Mouse (Mus musculus): ENCODE measurements around the gene Gm21915. TPM values are rescaled to one million over a fixed set of nuclear protein-coding genes. Genes with fewer than 3 reads are reported as not detected.
A peak's percentile ranks its signal among the peaks of the same experiment; 100 is the strongest.

Gene Gm21915
- polyA plus RNA-seq, 1 experiment = not detected

DNA sequence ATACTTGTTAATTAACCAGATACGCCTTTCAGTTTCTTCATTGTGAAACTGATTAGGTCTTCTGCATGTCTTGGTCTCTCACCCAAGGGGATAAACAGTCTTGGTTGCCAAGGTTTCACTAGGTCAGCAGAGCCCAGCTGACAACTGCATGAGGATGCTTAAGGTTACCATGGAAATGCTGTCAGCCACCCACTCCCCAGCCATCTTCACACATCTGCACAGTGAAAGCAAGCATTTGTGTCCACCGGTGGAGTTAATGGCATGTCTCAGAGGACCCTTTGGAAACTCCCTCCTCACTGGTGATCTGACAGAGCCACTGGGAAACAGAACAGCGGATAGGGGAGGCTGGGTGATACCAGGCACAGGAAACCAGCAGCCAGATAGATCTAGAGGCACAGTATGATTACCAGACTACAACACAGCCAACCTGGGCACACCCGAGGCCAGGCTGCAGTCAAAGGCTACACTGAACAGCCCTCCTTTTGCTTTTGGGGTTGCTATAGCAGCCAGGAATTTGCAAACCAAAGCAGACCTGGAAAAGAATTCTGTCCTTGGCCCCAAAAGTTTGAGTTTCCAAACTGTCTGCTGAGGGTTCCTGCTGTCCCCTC lies 1.0 kb downstream of the Gm21915 start:
- no peaks in the 10 kb centered on the region for H3K79me2 ChIP-seq (ENCODE audit: control insufficient read depth, insufficient read depth)
- no peak overlapping the region for H3ac ChIP-seq (ENCODE audit: control insufficient read depth, insufficient read length, low read depth)
- H3K36me3 ChIP-seq (ENCODE audit: control insufficient read depth, insufficient read depth) = no peaks in the 10 kb centered on the region
- H3K27me3 ChIP-seq (ENCODE audit: control insufficient read depth, insufficient read depth, insufficient read length) = no peaks in the 10 kb centered on the region
- no peaks in the 10 kb centered on the region for H3K79me3 ChIP-seq (ENCODE audit: low read depth)
- TF ChIP-seq FOSL1 (IDR thresholded peaks at IDR 0.05; ENCODE audit: insufficient read depth, low read length, poor library complexity, severe bottlenecking) (no peak), USF1 (IDR thresholded peaks at IDR 0.05; ENCODE audit: low read depth) (no peak), MAX (IDR thresholded peaks at IDR 0.05) (no peak), MYOD1 (IDR thresholded peaks at IDR 0.05; ENCODE audit: control insufficient read depth, insufficient read length, low read depth) (no peak), MYOG (IDR thresholded peaks at IDR 0.05; ENCODE audit: control insufficient read depth, extremely low read depth, insufficient read length) (no peak), CTCF (IDR thresholded peaks at IDR 0.05; ENCODE audit: control insufficient read depth, insufficient read depth, insufficient read length) (no peak), CEBPB (IDR thresholded peaks at IDR 0.05; ENCODE audit: low read depth) (no peak)
- no peak overlapping the region for H3K4me3 ChIP-seq (ENCODE audit: insufficient read depth, poor library complexity, severe bottlenecking)

DNA sequence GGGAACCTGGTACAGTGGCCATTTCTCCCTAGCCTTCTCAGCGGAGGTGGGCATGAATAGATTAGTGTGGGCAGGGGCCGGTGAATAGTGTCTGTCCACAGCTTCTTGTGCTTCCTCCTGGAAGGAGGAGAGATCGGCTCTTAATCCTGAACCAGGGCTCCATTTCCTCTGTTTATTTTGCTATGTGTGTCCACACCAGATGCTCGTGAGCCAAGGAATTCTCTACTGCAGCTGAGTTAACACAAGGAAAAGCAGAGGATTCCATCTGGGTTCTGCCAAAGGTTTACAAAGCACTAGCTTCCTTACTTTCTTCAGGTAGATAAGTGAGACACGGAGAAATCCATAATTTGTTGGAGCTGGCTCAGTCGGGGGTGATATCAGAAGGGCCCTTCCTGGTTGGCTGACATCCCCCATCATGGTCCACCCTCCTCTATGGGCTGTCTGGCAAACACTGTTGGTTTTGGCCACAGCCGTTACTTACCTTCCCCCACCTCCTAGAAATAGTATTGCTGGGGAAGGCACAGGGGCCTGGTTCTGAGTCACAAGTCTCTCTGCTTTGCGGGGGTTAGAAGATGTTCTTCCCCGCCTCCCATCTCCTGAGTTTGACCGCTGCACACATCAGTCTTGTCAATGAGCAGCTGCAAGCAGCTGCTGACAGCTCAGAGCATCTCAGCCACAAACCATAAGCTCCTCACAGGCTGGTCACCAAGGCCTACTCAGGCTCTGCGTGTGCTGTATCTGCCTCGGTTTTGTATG lies 5.0 kb downstream of the Gm21915 start:
- Histone ChIP-seq H3K4me3 (ENCODE audit: insufficient read depth, poor library complexity, severe bottlenecking) (no peak overlapping the region), H3ac (ENCODE audit: control insufficient read depth, insufficient read length, low read depth) (no peak overlapping the region), H3K79me3 (ENCODE audit: low read depth) (no peaks in the 10 kb centered on the region), H3K27me3 (ENCODE audit: control insufficient read depth, insufficient read depth, insufficient read length) (no peaks in the 10 kb centered on the region), H3K79me2 (ENCODE audit: control insufficient read depth, insufficient read depth) (no peaks in the 10 kb centered on the region), H3K36me3 (ENCODE audit: control insufficient read depth, insufficient read depth) (no peaks in the 10 kb centered on the region)
- peak; percentile 98 for TF ChIP-seq MYOD1 (IDR thresholded peaks at IDR 0.05; ENCODE audit: control insufficient read depth, insufficient read length, low read depth)
- no peak for TF ChIP-seq USF1 (IDR thresholded peaks at IDR 0.05; ENCODE audit: low read depth)

DNA sequence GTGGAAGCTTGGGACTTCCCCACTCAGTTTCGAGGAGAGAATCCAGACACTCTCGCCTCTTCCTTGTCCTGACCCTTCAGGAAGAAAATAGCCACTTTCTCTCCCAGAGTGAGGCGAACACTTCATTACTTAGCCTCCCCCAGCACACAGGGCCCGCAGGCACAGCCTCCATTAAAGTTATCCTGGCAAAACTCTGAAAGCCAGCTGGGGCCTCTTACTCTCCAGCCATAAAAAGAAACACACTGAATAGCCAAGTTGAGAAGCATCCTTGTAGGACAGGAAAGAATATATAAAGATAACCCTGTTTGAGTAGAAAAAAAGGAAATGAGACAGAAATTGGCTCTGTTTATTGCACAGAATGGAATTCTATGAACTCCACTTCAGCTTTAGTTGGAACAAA lies 8.2 kb downstream of the Gm21915 start:
- TF ChIP-seq USF1 (IDR thresholded peaks at IDR 0.05; ENCODE audit: low read depth) (no peak), MAX (IDR thresholded peaks at IDR 0.05) (no peak), CTCF (IDR thresholded peaks at IDR 0.05; ENCODE audit: control insufficient read depth, insufficient read depth, insufficient read length) (no peak), FOSL1 (IDR thresholded peaks at IDR 0.05; ENCODE audit: insufficient read depth, low read length, poor library complexity, severe bottlenecking) (no peak), CEBPB (IDR thresholded peaks at IDR 0.05; ENCODE audit: low read depth) (no peak)
- H3K36me3 ChIP-seq (ENCODE audit: control insufficient read depth, insufficient read depth) = no peaks in the 10 kb centered on the region
- H3K4me3 ChIP-seq (ENCODE audit: insufficient read depth, poor library complexity, severe bottlenecking) = no peak overlapping the region
- H3ac ChIP-seq (ENCODE audit: control insufficient read depth, insufficient read length, low read depth) = no peak overlapping the region
- no peaks in the 10 kb centered on the region for H3K79me3 ChIP-seq (ENCODE audit: low read depth)
- no peaks in the 10 kb centered on the region for H3K79me2 ChIP-seq (ENCODE audit: control insufficient read depth, insufficient read depth)
- H3K27me3 ChIP-seq (ENCODE audit: control insufficient read depth, insufficient read depth, insufficient read length) = no peaks in the 10 kb centered on the region

DNA sequence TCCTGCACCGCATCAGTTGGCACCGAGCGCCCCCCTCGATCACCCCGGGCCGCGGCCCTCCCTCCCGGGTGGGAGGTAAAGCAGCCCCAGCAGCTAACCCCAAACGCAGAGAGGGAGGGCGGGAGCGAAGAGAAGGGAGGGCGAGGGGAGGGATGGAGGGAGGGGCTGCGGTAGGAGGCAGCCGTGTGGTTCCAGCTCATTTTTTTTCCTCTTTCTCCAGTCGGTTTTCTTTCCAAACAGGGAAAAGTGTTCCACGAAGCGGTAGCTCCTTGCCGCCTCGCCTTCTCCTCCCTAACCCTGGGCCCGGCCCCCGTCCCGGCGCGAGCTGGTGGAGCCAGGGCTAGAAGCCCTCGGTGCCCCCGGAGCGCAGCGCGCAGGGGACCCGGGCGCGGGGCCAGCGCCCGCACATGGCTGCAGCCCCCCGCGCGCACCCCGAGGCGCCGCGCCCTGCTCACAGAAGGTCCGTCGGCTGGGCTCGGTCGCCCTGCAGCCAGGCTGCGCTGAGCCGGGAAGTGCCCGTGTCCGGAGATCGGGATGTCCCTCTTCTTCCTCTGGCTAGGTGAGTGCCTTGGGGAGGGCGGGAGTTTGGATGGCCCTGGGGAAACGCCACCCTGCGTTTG lies 15.5 kb downstream of the Gm21915 start, which contains the start of gene Clmp:
TSS of gene Clmp (plus strand) at position 162 of the 620 bp plus-strand sequence.
- TF ChIP-seq CEBPB (IDR thresholded peaks at IDR 0.05; ENCODE audit: low read depth) = no peak
- Histone ChIP-seq H3K27me3 (ENCODE audit: control insufficient read depth, insufficient read depth, insufficient read length) (no peaks in the 10 kb centered on the region), H3K79me3 (ENCODE audit: low read depth) (peaks cover 2% of the 10 kb centered on the region), H3K36me3 (ENCODE audit: control insufficient read depth, insufficient read depth) (no peaks in the 10 kb centered on the region), H3K79me2 (ENCODE audit: control insufficient read depth, insufficient read depth) (peaks cover 24% of the 10 kb centered on the region), H3K4me3 (ENCODE audit: insufficient read depth, poor library complexity, severe bottlenecking) (peak within 1 kb of the TSS; percentile 50), H3ac (ENCODE audit: control insufficient read depth, insufficient read length, low read depth) (peak within 1 kb of the TSS; percentile 82)

DNA sequence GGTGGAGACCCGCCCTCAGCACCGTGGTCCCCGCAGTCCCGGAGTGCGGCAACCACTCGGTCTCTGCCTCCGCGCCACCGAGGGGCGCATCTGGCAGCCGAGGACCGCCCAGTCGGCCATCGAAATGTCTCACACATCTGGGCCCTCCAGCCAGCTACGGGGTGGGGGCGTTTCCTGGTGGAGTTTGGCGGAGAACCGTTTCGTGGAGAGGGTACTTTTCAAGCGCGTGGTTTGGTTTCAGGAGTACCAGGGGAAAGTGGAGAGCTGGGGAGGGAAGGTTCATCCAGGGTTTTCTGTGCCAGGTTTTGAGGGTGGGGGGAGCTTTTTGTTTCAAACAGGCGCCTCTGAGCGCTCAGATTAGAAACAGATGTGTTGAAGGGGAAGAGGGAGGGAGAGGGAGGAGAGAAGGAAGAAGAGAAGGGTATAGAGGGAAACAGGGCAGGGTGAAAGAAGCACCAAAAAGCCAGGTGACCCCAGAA lies 16.0 kb downstream of the Gm21915 start:
- Histone ChIP-seq H3K27me3 (ENCODE audit: control insufficient read depth, insufficient read depth, insufficient read length) (no peaks in the 10 kb centered on the region), H3K36me3 (ENCODE audit: control insufficient read depth, insufficient read depth) (no peaks in the 10 kb centered on the region), H3K4me3 (ENCODE audit: insufficient read depth, poor library complexity, severe bottlenecking) (peak overlapping the region; percentile 50), H3ac (ENCODE audit: control insufficient read depth, insufficient read length, low read depth) (peak overlapping the region; percentile 82), H3K79me3 (ENCODE audit: low read depth) (peaks cover 3% of the 10 kb centered on the region), H3K79me2 (ENCODE audit: control insufficient read depth, insufficient read depth) (peaks cover 24% of the 10 kb centered on the region)
- TF ChIP-seq CEBPB (IDR thresholded peaks at IDR 0.05; ENCODE audit: low read depth) (no peak), MYOD1 (IDR thresholded peaks at IDR 0.05; ENCODE audit: control insufficient read depth, insufficient read length, low read depth) (no peak), CTCF (IDR thresholded peaks at IDR 0.05; ENCODE audit: control insufficient read depth, insufficient read depth, insufficient read length) (no peak), MAX (IDR thresholded peaks at IDR 0.05) (no peak), MYOG (IDR thresholded peaks at IDR 0.05; ENCODE audit: control insufficient read depth, extremely low read depth, insufficient read length) (no peak)

DNA sequence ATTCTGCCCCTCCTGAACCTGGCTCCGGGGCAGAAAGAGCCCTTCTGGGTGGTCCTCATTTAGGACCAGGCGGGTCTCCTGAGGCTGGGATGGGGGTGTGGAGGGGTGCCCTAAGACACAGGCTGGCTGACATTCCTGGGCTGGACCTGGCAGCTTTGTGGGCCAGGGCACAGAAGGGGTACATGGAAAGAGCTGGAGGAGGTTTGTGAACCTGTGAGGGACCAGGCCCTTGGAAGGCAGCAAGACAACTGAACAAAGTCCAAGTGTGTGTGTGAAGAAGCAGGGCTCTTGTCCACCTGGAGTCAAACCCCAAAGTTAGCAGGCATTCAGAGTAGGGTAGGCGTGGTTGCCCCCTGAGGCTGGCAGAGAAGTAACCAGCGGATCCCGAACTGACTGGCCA lies 16.6 kb downstream of the Gm21915 start:
- Histone ChIP-seq H3K79me3 (ENCODE audit: low read depth) (peaks cover 3% of the 10 kb centered on the region), H3K27me3 (ENCODE audit: control insufficient read depth, insufficient read depth, insufficient read length) (no peaks in the 10 kb centered on the region)

More for the DNA sequence above, 16.6 kb downstream of the Gm21915 start:
- H3ac ChIP-seq (ENCODE audit: control insufficient read depth, insufficient read length, low read depth) = peak overlapping the region; percentile 82
- H3K79me2 ChIP-seq (ENCODE audit: control insufficient read depth, insufficient read depth) = peaks cover 24% of the 10 kb centered on the region
- H3K4me3 ChIP-seq (ENCODE audit: insufficient read depth, poor library complexity, severe bottlenecking) = peak overlapping the region; percentile 50
- no peaks in the 10 kb centered on the region for H3K36me3 ChIP-seq (ENCODE audit: control insufficient read depth, insufficient read depth)
- TF ChIP-seq MAX (IDR thresholded peaks at IDR 0.05) = no peak
- no peak for TF ChIP-seq FOSL1 (IDR thresholded peaks at IDR 0.05; ENCODE audit: insufficient read depth, low read length, poor library complexity, severe bottlenecking)
- no peak for TF ChIP-seq MYOG (IDR thresholded peaks at IDR 0.05; ENCODE audit: control insufficient read depth, extremely low read depth, insufficient read length)
- no peak for TF ChIP-seq CTCF (IDR thresholded peaks at IDR 0.05; ENCODE audit: control insufficient read depth, insufficient read depth, insufficient read length)
- TF ChIP-seq CEBPB (IDR thresholded peaks at IDR 0.05; ENCODE audit: low read depth) = no peak
